Mouse (Mus musculus) C2C12 (cell line): ENCODE data around the gene Slc7a9. TPM values are rescaled to one million over a fixed set of nuclear protein-coding genes. Genes with fewer than 3 reads are reported as not detected.

Experiments
- H3K27me3 ChIP-seq: one replicate; pipeline ENCODE4 v1.6.1; 2011; ENCODE audit not compliant: control insufficient read depth, insufficient read depth, insufficient read length
- H3K36me3 ChIP-seq: one replicate; pipeline ENCODE4 v1.6.1; 2011; ENCODE audit not compliant: control insufficient read depth, insufficient read depth
- H3K4me3 ChIP-seq: one replicate; pipeline ENCODE4 v1.5.1; 2011; ENCODE audit warnings: mild to moderate bottlenecking, control low read depth; ENCODE audit not compliant: poor library complexity, insufficient read depth, severe bottlenecking
- H3K79me2 ChIP-seq: one replicate; pipeline ENCODE4 v1.6.1; 2011; ENCODE audit not compliant: control insufficient read depth, insufficient read depth
- H3K79me3 ChIP-seq: one replicate; pipeline ENCODE4 v1.6.1; 2011; ENCODE audit warnings: low read depth, control low read depth
- H3ac ChIP-seq: one replicate; pipeline ENCODE3; 2011; ENCODE audit warnings: low read depth; ENCODE audit not compliant: control insufficient read depth, insufficient read length
- CEBPB ChIP-seq: IDR thresholded peaks from one replicate; pipeline ENCODE4 v1.6.1; 2011; ENCODE audit warnings: low read depth, mild to moderate bottlenecking, control low read depth, moderate library complexity
- CTCF ChIP-seq: IDR thresholded peaks from one replicate; pipeline ENCODE4 v1.5.1; 2011; ENCODE audit not compliant: control insufficient read depth, insufficient read depth, insufficient read length
- FOSL1 ChIP-seq: IDR thresholded peaks from one replicate; pipeline ENCODE4 v1.8.0; 2011; ENCODE audit warnings: mild to moderate bottlenecking, low read length; ENCODE audit not compliant: poor library complexity, insufficient read depth, severe bottlenecking
- MAX ChIP-seq: IDR thresholded peaks from one replicate; pipeline ENCODE4 v1.6.1; 2011; ENCODE audit warnings: mild to moderate bottlenecking, control low read depth
- MYOD1 ChIP-seq: IDR thresholded peaks from one replicate; pipeline ENCODE4 v1.6.1; 2011; ENCODE audit warnings: low read depth; ENCODE audit not compliant: control insufficient read depth, insufficient read length
- MYOG ChIP-seq: IDR thresholded peaks from one replicate; pipeline ENCODE4 v1.6.1; 2011; ENCODE audit not compliant: control insufficient read depth, insufficient read length; ENCODE audit errors: extremely low read depth
- USF1 ChIP-seq: IDR thresholded peaks from one replicate; pipeline ENCODE4 v1.6.1; 2011; ENCODE audit warnings: low read depth, mild to moderate bottlenecking, control low read depth, moderate library complexity
- polyA plus RNA-seq: library from polyadenylated mRNA; unstranded; fragments of >200 nt; fragmentation: generic; extraction: Trizol; gene quantifications from one replicate; pipeline ENCODE4 v1.2.1, GENCODE M21; 2012; ENCODE audit warnings: missing spikeins

The Slc7a9 gene
- polyA plus RNA-seq, 1 experiment: not detected

DNA sequence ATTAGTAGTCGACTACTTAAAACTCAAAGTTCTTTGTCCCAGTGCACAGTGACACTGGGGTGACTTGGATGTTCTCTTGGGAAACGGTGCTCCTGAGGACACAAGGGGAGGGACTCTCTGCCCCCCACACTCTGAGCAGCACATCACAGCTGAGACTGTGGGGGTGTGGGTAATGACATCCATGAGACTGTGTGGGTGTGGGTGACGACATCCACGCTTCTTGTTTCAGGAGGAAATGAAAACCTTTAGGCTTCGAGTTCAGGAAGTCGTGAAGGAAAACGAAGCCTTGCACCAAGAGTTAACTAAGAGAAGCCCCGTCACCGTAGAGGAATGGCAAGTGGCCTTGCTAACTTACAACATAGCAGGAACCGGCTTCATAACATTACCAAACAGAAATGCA, 25.5 kb upstream of the Slc7a9 start:
- TF ChIP-seq CTCF (no peak), CEBPB (no peak), USF1 (no peak), MYOG (no peak)

DNA sequence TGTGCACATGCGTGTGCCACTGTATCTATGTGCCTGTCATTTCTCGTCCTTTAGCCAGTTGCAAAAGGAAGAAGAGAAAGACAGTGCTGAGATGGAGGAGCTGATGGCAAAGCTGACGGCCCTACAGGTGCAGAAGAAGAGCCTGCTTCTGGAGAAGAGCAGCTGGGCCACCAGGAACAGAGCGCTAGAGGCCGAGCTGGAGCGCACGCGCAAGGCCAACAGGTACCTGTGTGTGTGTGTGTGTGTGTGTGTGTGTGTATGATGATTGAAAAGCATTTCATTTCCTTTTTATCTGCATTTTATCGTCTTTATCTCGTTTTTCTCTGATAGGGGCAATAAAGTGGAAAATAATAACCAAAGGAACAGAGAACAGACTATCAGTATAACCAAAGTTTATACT, 20.4 kb upstream of the Slc7a9 start:
- peaks cover 38% of the 10 kb centered on the region for H3K36me3 ChIP-seq
- TF ChIP-seq FOSL1 (no peak), MYOG (no peak), MYOD1 (no peak), CTCF (no peak), MAX (no peak), CEBPB (no peak), USF1 (no peak)

More for the DNA sequence above, 25.5 kb upstream of the Slc7a9 start:
- no peak overlapping the region for H3K4me3 ChIP-seq
- H3K36me3 ChIP-seq: peaks cover 45% of the 10 kb centered on the region
- no peak overlapping the region for H3ac ChIP-seq
- H3K79me2 ChIP-seq: no peaks in the 10 kb centered on the region
- H3K79me3 ChIP-seq: no peaks in the 10 kb centered on the region
- H3K27me3 ChIP-seq: no peaks in the 10 kb centered on the region

DNA sequence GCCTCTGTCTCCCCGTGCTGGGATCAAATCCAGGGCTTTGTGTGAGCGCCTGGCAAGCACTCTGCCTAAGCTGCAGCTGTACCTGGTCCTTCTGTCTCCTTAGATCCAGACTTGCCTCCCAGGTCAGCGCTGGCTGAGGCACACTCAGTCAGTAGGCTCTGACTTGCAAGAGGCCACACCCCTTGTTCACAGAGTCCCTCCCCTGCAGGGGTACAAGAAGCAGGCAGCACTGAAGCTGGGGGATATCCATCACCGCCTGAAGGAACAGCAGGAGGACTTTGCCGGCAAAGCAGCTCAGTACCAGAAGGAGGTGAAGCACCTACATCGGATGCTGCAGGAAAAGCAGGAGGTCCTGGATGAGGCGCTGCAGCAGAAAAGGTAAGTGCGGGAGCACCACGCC, 13.3 kb upstream of the Slc7a9 start:
- Histone ChIP-seq H3K79me2 (no peaks in the 10 kb centered on the region), H3K4me3 (no peak overlapping the region), H3ac (no peak overlapping the region), H3K79me3 (no peaks in the 10 kb centered on the region), H3K27me3 (no peaks in the 10 kb centered on the region), H3K36me3 (peaks cover 23% of the 10 kb centered on the region)
- TF ChIP-seq MYOD1: no peak
- no peak for TF ChIP-seq USF1
- TF ChIP-seq CEBPB: no peak
- no peak for TF ChIP-seq MYOG
- no peak for TF ChIP-seq FOSL1
- no peak for TF ChIP-seq MAX
- TF ChIP-seq CTCF: no peak

More for the DNA sequence above, 20.4 kb upstream of the Slc7a9 start:
- H3ac ChIP-seq: no peak overlapping the region
- H3K27me3 ChIP-seq: no peaks in the 10 kb centered on the region
- H3K79me3 ChIP-seq: no peaks in the 10 kb centered on the region
- no peaks in the 10 kb centered on the region for H3K79me2 ChIP-seq
- no peak overlapping the region for H3K4me3 ChIP-seq

DNA sequence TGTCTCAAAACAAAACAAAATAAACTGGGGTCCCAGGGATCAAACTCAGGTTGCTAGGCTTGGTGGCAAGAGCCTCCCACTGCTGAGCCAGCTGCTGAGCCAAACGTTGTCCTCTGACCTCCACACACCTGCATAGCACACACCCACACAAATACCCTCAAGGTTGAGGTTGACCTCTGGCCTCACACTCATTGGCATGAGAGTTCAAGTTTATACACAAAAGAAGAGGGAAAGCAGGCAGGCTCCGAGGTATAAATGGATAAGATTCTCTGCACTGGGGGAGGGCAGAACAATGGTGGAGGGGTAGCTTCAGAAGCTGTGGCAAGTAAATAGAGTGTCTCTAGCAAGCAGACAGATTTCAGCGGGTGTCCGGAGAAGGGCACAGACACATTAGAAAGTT, 1.1 kb upstream of the Slc7a9 start:
- TF ChIP-seq CEBPB (no peak), FOSL1 (no peak), MAX (no peak), USF1 (no peak), CTCF (no peak)
- Histone ChIP-seq H3K79me3 (no peaks in the 10 kb centered on the region), H3ac (no peak overlapping the region), H3K79me2 (no peaks in the 10 kb centered on the region), H3K4me3 (no peak overlapping the region), H3K36me3 (no peaks in the 10 kb centered on the region), H3K27me3 (peaks cover 34% of the 10 kb centered on the region)

DNA sequence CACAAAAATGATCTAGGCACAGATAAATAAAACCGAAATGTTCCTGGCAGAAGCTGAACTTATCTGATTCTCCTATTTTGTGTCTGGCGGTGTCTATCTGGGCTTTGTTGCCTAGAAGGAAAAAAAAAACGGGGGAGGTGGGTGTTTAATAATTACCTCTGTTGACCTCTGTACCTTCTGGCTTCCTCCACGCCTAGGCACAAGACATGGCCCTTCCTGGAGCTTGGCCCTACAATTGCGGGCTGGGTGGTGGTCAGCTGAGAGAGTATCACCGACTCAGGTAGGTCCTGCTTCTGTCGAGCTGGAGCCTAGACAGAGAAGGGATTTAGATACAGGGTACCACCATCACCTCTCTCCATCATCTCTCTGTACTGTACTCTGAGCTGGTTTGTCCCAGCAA, 271 bp downstream of the Slc7a9 start:
- Histone ChIP-seq H3K4me3 (no peak overlapping the region), H3K36me3 (no peaks in the 10 kb centered on the region), H3ac (no peak overlapping the region), H3K79me2 (no peaks in the 10 kb centered on the region), H3K27me3 (peaks cover 36% of the 10 kb centered on the region), H3K79me3 (no peaks in the 10 kb centered on the region)
- TF ChIP-seq CEBPB (no peak), FOSL1 (no peak), USF1 (no peak), MAX (no peak), MYOG (no peak), MYOD1 (no peak), CTCF (no peak)

DNA sequence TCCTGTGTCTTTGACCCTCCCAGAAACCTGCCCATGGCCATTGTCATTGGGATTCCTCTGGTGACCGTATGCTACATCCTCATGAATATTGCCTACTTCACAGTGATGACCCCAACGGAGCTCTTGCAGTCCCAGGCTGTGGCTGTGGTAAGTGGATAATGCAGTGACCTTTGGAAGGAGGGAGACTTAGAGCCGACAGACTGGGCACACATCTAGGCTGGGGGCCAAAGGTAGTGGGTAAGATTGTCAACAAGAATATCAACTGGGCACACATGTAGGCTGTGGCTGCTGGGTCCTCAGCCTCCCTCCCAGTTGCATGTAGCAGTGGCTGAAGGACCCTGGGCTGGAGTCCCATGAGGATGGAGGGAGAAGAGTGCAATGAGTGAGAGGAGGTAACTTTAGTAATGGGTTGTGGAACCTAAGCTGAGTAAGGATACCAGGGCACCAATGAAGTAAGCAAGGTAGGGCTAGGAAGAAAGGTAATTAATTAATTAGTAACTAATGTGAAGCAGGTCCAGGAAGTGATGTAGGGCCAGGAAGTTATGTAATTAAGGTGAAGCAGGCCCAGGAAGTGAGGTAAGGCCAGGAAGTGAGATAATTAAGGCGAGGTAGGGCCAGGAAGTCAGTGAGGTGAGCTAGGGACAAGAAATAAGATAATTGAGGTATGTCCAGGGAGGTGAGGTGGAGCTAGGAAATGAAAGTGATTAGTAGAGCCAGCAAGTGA, 7.7 kb downstream of the Slc7a9 start:
- H3K79me2 ChIP-seq: no peaks in the 10 kb centered on the region
- TF ChIP-seq FOSL1: no peak
- TF ChIP-seq MYOD1: no peak
- TF ChIP-seq USF1: no peak
- TF ChIP-seq MYOG: no peak
- TF ChIP-seq MAX: no peak
- no peak for TF ChIP-seq CTCF
- no peak for TF ChIP-seq CEBPB
- no peak overlapping the region for H3K4me3 ChIP-seq
- H3K36me3 ChIP-seq: no peaks in the 10 kb centered on the region
- no peak overlapping the region for H3ac ChIP-seq
- no peaks in the 10 kb centered on the region for H3K79me3 ChIP-seq
- peaks cover 43% of the 10 kb centered on the region for H3K27me3 ChIP-seq
